Mouse (Mus musculus) lung, adult 2 months (tissue): ENCODE measurements at regions not wholly inside any gene's neighbourhood (a gene's known extent, or its start where the extent isn't known, plus 50 kb on each side); places are given as distances from the start of the nearest gene placed in this dataset.

ENCODE experiments used
- CTCF ChIP-seq: fragments of 200-500 bp; IDR thresholded peaks from 2 replicates; pipeline ENCODE4 v1.5.1; 2011; ENCODE audit warnings: mild to moderate bottlenecking, low read length, control low read depth; ENCODE audit not compliant: insufficient read depth
- POLR2A ChIP-seq: fragments of 200-500 bp; IDR thresholded peaks from 2 replicates; pipeline ENCODE4 v1.6.1; 2011; ENCODE audit warnings: low read depth, mild to moderate bottlenecking, control low read depth, low read length, borderline replicate concordance; ENCODE audit errors: extremely low read depth

DNA sequence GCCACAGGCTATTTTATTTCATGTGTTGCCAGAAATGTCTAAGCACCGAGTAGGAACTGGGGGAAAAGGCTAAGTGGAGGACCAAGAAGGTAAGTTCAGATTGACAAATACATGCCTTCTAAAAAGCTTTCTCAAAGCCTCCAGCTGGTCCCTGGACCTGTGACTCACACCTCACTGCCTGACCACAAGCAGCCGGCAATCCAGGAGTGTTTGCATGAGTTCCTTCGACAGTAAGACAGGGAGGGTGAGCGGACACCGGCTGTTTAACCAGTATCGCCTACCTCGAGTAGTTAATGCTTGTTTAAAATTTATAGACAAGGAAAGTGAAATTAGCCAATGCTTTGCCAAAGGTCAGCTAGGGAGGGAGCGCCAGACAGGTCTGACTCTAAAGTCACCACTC lies 80.1 kb downstream of the Gm33543 start:
- TF ChIP-seq CTCF (no peak), POLR2A (no peak)
